14 mouse cellular contexts compared by ENCODE assay signal in the genomic region with DNA sequence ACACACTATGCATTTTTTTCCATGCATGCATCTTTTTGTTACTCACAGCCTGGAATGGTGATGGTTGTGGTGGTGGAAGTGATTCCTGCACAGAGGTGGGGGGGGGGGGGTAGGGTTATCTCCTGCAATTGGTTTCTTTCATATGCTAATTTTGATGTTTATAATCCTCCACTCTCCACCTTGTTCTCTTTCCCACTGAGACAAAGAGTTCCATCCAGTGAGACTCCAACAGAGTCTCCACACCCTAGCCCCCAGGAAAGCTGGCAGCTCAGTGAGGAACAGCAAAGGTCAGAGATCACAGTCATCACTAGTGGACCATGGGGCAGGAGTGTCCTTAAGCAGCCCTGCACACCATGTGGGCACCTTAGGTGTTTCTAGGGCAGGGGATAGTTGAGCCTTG.
"Had no signal": no experiment of that assay in that cellular context is flagged by ENCODE, and none has a peak within 500 bp of the region (broad histone marks: within the 10 kb centered on the region; RNA-seq: fewer than 3 reads in every experiment).

No protein-coding gene starts in this region.

- H3K36me3 ChIP-seq: limb, embryonic 10.5 days; limb, embryonic 13.5 days; liver, embryonic 13.5 days had no signal

- H3K9me3 ChIP-seq: limb, embryonic 10.5 days; limb, embryonic 13.5 days; liver, embryonic 13.5 days; midbrain, embryonic 13.5 days had no signal

- H3K9ac ChIP-seq: limb, embryonic 13.5 days; liver, embryonic 13.5 days; lung, embryonic 14.5 days; midbrain, embryonic 13.5 days had no signal

- ATAC-seq: lung, postnatal 0 days; midbrain, embryonic 13.5 days; midbrain, embryonic 16.5 days had no signal

- H3K4me3 ChIP-seq: left cerebral cortex, adult 2 months; limb, embryonic 10.5 days; limb, embryonic 13.5 days; liver, embryonic 13.5 days; midbrain, embryonic 13.5 days had no signal

- DNase-seq: layer of hippocampus, postnatal 36 days; liver, embryonic 13.5 days; lung, embryonic 14.5 days; thymus, adult 2 months; thymus, postnatal 14 days; thymus, postnatal 4 days had no signal

- H3K4me2 ChIP-seq: limb, embryonic 13.5 days; liver, embryonic 13.5 days; lung, embryonic 14.5 days; midbrain, embryonic 13.5 days had no signal

- H3K27me3 ChIP-seq: limb, embryonic 13.5 days; liver, embryonic 13.5 days; midbrain, embryonic 13.5 days had no signal

- H3K4me1 ChIP-seq: limb, embryonic 10.5 days; limb, embryonic 13.5 days; liver, embryonic 13.5 days; midbrain, embryonic 13.5 days had no signal

- H3K27ac ChIP-seq: kidney, postnatal 0 days; left cerebral cortex, adult 2 months; limb, embryonic 10.5 days; limb, embryonic 13.5 days; liver, embryonic 13.5 days; macrophage; midbrain, embryonic 13.5 days had no signal
